Mouse (Mus musculus): Measurements from ENCODE around the gene Git2. TPM values are rescaled to one million over a fixed set of nuclear protein-coding genes. Genes with fewer than 3 reads are reported as not detected.

The Git2 gene
- polyA plus RNA-seq (2021; fragmentation: Nextera tagmentation), result 15.5 and 20.1 TPM in 2 replicates
- long read RNA-seq, experiment 1, full-length matches to known transcripts, result 11 of 58 reads
- long read RNA-seq, experiment 1, partial matches to known transcripts, result 14 of 58 reads
- long read RNA-seq, experiment 1, other reads (novel, unspliced or antisense), result 33 of 58 reads
- long read RNA-seq, experiment 2, full-length matches to known transcripts, result 3 of 7 reads
- long read RNA-seq, experiment 2, partial matches to known transcripts, result 1 of 7 reads
- long read RNA-seq, experiment 2, other reads (novel, unspliced or antisense), result 3 of 7 reads

GRCm38 (mm10) chr5:114775056-114775979, at the start of gene Git2:
TSS of gene Git2 (minus strand) at chr5:114775517.

GRCm38 (mm10) chr5:114822796-114823688, 47.7 kb upstream of the Git2 start, which contains the start of gene 1500011B03Rik:
TSS of gene 1500011B03Rik (minus strand) at chr5:114823468.

GRCm38 (mm10) chr5:114774403-114775051, 790 bp downstream of the Git2 start, which contains the start of gene Ankrd13a:
TSS of gene Ankrd13a (plus strand) at chr5:114774677.

GRCm38 (mm10) chr5:114707265-114708068, 67.8 kb downstream of the Git2 start, which contains the start of gene Tchp:
TSS of gene Tchp (plus strand) at chr5:114707760.

GRCm38 (mm10) chr5:114690633-114691567, 84.4 kb downstream of the Git2 start, which contains the start of gene Gltp:
TSS of gene Gltp (minus strand) at chr5:114690984.

Other genes starting within 250 kb of the Git2 start
- gene Fam222a, start 207.5 kb downstream of the Git2 start, polyA plus RNA-seq (2021; fragmentation: Nextera tagmentation), result 0.51 and 2.6 TPM in 2 replicates
- gene Trpv4, start 117.1 kb downstream of the Git2 start, polyA plus RNA-seq (2021; fragmentation: Nextera tagmentation), result 0.68 and 0.77 TPM in 2 replicates
- gene Gltp, start 84.5 kb downstream of the Git2 start, polyA plus RNA-seq (2021; fragmentation: Nextera tagmentation), result 71.3 and 91.9 TPM in 2 replicates
- 3.8 and 4.2 TPM in 2 replicates for gene Tchp, start 67.8 kb downstream of the Git2 start, polyA plus RNA-seq (2021; fragmentation: Nextera tagmentation)
- 4.5 and 7.9 TPM in 2 replicates for gene Ankrd13a, start 840 bp downstream of the Git2 start, polyA plus RNA-seq (2021; fragmentation: Nextera tagmentation)
- 253 and 313 TPM in 2 replicates for gene 1500011B03Rik, start 48.0 kb upstream of the Git2 start, polyA plus RNA-seq (2021; fragmentation: Nextera tagmentation)
- gene 4930519G04Rik, start 78.1 kb upstream of the Git2 start, polyA plus RNA-seq (2021; fragmentation: Nextera tagmentation), result not detected in 2 replicates
- 0.12 and 0.18 TPM in 2 replicates for gene Gm9936, start 83.2 kb upstream of the Git2 start, polyA plus RNA-seq (2021; fragmentation: Nextera tagmentation)
- 4.5 and 5.4 TPM in 2 replicates for gene Oasl2, start 121.4 kb upstream of the Git2 start, polyA plus RNA-seq (2021; fragmentation: Nextera tagmentation)
- 0.15 and 0.44 TPM in 2 replicates for gene Oasl1, start 147.7 kb upstream of the Git2 start, polyA plus RNA-seq (2021; fragmentation: Nextera tagmentation)
- gene 2210016L21Rik, start 166.6 kb upstream of the Git2 start, polyA plus RNA-seq (2021; fragmentation: Nextera tagmentation), result 207 and 285 TPM in 2 replicates
- not detected in 2 replicates for gene Hnf1a, start 195.6 kb upstream of the Git2 start, polyA plus RNA-seq (2021; fragmentation: Nextera tagmentation)
- gene Sppl3, start 235.6 kb upstream of the Git2 start, polyA plus RNA-seq (2021; fragmentation: Nextera tagmentation), result 9.0 and 24.2 TPM in 2 replicates

All from left cerebral cortex, adult 6 months (tissue).